Mouse (Mus musculus): ENCODE measurements at regions not wholly inside any gene's neighbourhood (a gene's known extent, or its start where the extent isn't known, plus 50 kb on each side); places are given as distances from the start of the nearest gene placed in this dataset.

- peak; percentile 19 for DNase-seq (ENCODE audit: low read depth, low spot score)
Observed at GRCm38 (mm10) chrX:167152611-167153010, 56.5 kb downstream of the Tmsb4x start.

- DNase-seq (ENCODE audit: low read depth, low spot score) = no peak
Observed at GRCm38 (mm10) chrX:167151341-167151740, 57.8 kb downstream of the Tmsb4x start.

GRCm38 (mm10) chrX:167149400-167149799 lies 59.7 kb downstream of the Tmsb4x start:
- no peak for DNase-seq (ENCODE audit: low read depth, low spot score)

- DNase-seq (ENCODE audit: low read depth, low spot score) = peak; percentile 53
Observed at GRCm38 (mm10) chrX:167146513-167147360, 62.4 kb downstream of the Tmsb4x start.

- DNase-seq (ENCODE audit: low read depth, low spot score) = peak; percentile 19
Observed at GRCm38 (mm10) chrX:167145508-167146182, 63.5 kb downstream of the Tmsb4x start.

- peak; percentile 47 for DNase-seq (ENCODE audit: low read depth, low spot score)
Observed at GRCm38 (mm10) chrX:167139110-167139509, 70.0 kb downstream of the Tmsb4x start.

GRCm38 (mm10) chrX:167134250-167134649 lies 74.9 kb downstream of the Tmsb4x start:
- peak; percentile 37 for DNase-seq (ENCODE audit: low read depth, low spot score)

- DNase-seq (ENCODE audit: low read depth, low spot score) = no peak
Observed at GRCm38 (mm10) chrX:167132989-167133395, 76.1 kb downstream of the Tmsb4x start.

GRCm38 (mm10) chrX:167131317-167131716 lies 77.8 kb downstream of the Tmsb4x start:
- no peak for DNase-seq (ENCODE audit: low read depth, low spot score)

- DNase-seq (ENCODE audit: low read depth, low spot score) = no peak
Observed at GRCm38 (mm10) chrX:167130601-167131000, 78.5 kb downstream of the Tmsb4x start.

GRCm38 (mm10) chrX:167119288-167119687 lies 89.8 kb downstream of the Tmsb4x start:
- DNase-seq (ENCODE audit: low read depth, low spot score) = peak; percentile 43

GRCm38 (mm10) chrX:167115096-167115495 lies 94.0 kb downstream of the Tmsb4x start:
- no peak for DNase-seq (ENCODE audit: low read depth, low spot score)

- DNase-seq (ENCODE audit: low read depth, low spot score) = no peak
Observed at GRCm38 (mm10) chrX:167111059-167111871, 97.8 kb downstream of the Tmsb4x start.

GRCm38 (mm10) chrX:167108356-167108755 lies 100.8 kb downstream of the Tmsb4x start:
- peak; percentile 61 for DNase-seq (ENCODE audit: low read depth, low spot score)

- DNase-seq (ENCODE audit: low read depth, low spot score) = no peak
Observed at GRCm38 (mm10) chrX:167107469-167107868, 101.6 kb downstream of the Tmsb4x start.

- peak; percentile 54 for DNase-seq (ENCODE audit: low read depth, low spot score)
Observed at GRCm38 (mm10) chrX:167105931-167106417, 103.1 kb downstream of the Tmsb4x start.

GRCm38 (mm10) chrX:167105354-167105753 lies 103.8 kb downstream of the Tmsb4x start:
- peak; percentile 36 for DNase-seq (ENCODE audit: low read depth, low spot score)

GRCm38 (mm10) chrX:167104247-167104621 lies 104.9 kb downstream of the Tmsb4x start:
- no peak for DNase-seq (ENCODE audit: low read depth, low spot score)

- peak; percentile 50 for DNase-seq (ENCODE audit: low read depth, low spot score)
Observed at GRCm38 (mm10) chrX:167103501-167104246, 105.4 kb downstream of the Tmsb4x start.

- DNase-seq (ENCODE audit: low read depth, low spot score) = peak; percentile 71
Observed at GRCm38 (mm10) chrX:167101929-167102328, 107.2 kb downstream of the Tmsb4x start.

- no peak for DNase-seq (ENCODE audit: low read depth, low spot score)
Observed at GRCm38 (mm10) chrX:167099411-167099810, 109.7 kb downstream of the Tmsb4x start.

All from CD4-positive helper T cell, adult 2 months (primary cell).